Mouse (Mus musculus) spleen, adult 18-20 months (tissue): ENCODE data around the gene Dgke.
A peak's percentile ranks its signal among the peaks of the same experiment; 100 is the strongest.

Experiments
- DNase-seq, 2 experiments: peaks; one replicate each; pipeline ENCODE4 v3.0.0; 2022; ENCODE audit warnings: mixed read lengths in 2 of 2

The Dgke gene

DNA sequence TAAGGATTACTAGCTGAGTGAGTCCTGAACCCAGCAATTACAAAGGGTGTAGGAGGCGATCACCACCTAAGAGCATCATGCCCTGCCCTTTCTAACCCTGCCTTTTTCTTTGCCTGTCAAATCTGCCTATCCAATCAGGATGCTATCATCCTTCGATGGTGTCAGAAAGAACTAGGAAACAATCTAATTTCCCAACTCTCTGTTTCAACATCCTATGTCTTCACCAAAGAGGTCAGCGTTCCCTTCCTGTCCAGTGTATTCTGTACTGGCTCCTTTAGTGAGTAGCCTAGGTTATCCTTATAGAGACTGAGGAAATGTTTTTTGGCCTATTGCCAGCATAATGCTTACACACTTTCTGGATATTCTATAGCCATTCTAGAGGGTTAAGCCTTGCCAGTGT, 31.1 kb downstream of the Dgke start:
- DNase-seq = no peak

DNA sequence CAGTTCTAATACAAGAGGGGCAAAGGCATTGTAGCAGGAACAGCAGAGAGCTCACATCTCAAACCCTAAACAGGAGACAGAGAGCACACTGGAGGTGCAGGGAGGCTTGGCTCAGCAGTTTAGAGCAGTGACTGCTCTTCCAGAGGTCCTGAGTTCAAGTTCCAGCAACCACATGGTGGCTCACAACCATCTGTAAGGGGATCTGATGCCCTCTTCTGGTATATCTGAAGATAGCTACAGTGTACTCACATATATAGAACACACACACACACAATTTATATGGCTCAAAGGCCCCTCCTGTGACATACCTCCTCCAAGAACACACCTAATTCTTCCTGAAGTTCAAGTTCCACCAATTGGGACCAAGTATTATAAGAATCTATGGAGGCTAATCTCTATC, 32.1 kb downstream of the Dgke start:
- DNase-seq = no peak

- DNase-seq = no peak
Observed at GRCm38 (mm10) chr11:89031189-89031588, 35.5 kb downstream of the Dgke start.

DNA sequence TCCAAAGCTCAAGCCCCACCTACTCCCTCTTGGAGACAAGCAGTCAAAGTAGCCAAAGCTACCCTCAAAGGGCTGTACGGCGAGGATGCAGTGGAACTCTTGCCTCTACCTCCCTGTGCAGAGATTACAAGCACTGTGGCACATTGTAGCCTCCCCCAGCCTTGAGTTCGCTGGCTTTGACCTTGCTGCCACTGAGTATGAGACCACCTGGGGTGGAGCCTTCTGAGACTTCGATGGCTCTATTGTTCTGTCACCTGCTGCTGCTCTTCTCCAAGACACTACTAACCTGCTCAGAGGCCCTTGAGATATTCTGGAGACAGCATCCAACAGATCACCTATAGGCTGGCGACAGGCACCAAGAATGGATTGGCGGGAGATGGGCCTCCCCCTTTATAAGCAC, 36.1 kb downstream of the Dgke start:
- DNase-seq = no peak

DNA sequence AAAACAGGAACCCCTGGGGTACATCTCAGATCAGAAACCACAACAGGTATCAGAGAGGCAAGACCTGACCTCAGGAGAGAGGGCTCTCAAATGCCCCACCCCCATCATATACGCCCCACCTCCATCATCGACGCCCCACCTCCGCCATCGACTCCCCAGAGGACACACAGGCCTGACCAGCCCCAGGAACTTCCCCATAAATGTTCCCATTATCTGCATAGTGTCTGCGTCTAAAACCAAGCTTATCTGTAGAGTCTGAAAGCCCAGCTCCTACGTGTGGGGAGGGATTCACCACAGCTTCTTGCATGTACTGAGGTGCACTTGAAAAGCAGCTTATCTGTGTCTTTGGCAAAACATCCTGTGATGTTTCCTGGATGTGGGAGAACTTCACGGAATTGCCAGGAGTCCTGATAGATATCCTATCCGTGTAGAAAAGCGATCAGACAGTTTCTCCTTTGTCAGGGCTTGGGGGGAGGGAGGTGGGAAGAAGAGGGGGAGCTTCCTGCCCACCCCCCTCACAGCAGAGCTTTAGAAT, 37.7 kb downstream of the Dgke start:
- peak; percentile 80 to 89 for DNase-seq

DNA sequence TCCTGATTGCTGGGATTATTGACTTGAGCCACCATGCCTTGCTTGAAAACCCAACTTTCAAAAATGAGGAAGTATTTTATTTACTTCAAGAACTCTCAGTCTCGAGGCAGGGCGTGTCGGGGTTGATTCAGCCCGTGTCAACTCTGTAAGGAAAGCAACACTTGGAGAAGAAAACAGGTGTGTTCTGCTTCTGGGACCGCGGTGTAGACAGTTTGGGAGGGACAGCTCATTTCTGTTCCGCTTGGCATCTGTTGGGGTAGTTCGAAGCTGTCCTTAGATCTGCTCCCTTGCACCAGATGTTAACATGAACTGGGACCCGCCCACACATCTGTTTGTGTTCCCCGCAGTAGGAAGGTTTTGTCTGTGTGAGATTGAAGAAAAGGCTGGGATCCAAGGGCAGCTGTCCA, 38.7 kb downstream of the Dgke start:
- peak; percentile 59 to 66 for DNase-seq

DNA sequence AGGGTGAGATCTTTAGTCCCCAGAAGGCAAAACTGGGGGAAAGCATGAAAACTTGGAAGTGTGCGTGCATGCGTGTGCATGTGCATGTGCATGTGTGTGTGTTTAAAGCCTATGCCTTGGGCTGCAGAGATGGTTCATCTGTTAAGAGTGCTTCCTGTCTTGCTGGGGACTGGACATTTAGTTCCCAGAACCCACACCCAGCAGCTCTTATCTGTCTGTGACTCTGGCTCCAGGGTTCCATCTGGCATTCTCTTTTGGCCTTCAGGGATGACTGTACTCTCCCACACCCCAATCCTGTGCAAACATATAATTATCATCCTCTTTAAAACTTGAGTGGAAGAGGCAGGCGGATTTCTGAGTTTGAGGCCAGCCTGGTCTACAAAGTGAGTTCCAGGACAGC, 40.5 kb downstream of the Dgke start:
- DNase-seq = no peak

DNA sequence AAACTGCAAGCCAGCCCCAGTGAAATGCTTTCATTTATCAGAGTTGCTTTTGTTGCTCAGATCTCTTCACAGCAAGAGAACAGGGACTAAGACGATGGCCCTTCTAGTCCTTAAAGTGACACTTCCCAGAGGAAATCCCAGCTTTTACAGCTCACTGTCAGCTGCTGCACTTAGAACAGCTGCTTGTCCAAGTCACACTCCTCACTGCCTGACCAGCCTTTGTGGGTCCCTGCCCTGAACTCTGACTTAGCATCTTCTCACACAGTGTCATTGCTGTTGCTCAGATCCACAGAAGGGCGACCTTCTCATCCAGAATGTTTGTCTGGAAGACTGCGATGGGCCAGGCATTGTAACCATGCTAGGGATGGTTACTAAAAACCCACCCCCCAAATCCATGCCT, 41.0 kb downstream of the Dgke start:
- no peak for DNase-seq

DNA sequence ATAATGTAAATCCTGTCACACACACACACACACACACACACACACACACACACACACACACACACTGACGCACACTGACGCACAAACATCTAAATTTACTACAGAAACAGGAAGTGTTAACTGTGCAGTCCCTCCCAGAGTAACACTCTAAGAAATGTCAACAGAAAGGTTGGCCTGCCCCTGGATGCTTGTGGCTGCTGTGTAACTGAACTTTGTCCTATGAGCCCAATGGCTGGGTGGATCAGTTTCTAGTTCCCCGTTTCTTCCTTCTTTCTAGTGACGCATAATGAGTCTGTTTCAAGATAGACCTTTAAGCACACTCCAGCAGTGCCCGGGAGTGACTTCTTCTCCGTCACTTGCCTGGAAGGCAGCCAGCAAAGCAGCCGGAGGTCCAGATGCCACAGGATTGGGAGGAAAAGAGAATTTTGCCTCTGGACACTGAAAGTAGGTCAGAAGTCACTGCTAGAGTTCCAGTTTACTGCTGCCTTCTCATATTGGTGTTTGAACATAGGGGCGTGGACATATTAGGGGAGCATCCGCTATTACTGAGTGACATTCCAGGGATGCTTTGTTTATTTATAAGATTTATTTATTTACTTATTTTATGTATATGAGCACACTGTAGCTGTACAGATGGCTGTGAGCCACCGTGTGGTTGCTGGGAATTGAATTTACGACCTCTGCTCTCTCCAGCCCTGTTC, 42.3 kb downstream of the Dgke start:
- DNase-seq = peak; percentile 61 to 66

- no peak for DNase-seq
Observed at GRCm38 (mm10) chr11:89023477-89023876, 43.2 kb downstream of the Dgke start.

GRCm38 (mm10) chr11:89022120-89022731, 44.4 kb downstream of the Dgke start:
- DNase-seq = no peak

- no peak for DNase-seq
Observed at GRCm38 (mm10) chr11:89021687-89022086, 45.0 kb downstream of the Dgke start.

DNA sequence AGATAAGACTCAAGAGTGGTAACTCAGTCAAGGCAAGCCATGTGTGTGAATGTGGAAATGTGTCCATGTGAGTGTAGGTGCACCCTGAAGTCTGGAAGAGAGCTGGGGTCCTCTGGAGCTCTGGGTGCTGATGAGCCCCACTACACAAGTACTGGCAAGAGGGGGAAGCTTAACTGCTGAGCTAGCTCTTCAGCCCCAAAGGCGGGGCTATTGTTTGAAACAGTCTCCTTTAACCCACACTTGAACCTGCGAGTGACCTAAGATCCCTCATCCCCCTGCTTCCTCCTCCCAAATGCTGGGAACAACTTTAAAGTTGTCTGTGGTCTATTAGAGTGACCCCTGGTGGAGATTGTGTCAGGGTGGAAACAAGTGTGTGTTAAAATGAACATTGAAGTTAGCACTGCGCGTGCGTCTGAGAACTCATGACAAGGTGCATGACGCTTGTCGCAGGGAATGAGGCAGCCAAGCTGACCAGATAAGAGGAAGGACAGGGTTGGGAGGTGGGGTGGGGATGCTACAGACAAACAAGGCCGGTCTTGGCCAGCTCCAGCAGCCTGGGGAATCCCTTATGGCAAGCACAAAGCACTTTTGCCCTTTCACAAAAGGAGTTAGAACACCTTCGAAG, 45.9 kb downstream of the Dgke start:
- DNase-seq = no peak

GRCm38 (mm10) chr11:89017514-89018182, 49.0 kb downstream of the Dgke start:
- DNase-seq = no peak

GRCm38 (mm10) chr11:89012241-89012640, 54.4 kb downstream of the Dgke start:
- no peak for DNase-seq

GRCm38 (mm10) chr11:89009496-89009895, 57.2 kb downstream of the Dgke start:
- no peak for DNase-seq

GRCm38 (mm10) chr11:89009066-89009465, 57.6 kb downstream of the Dgke start:
- no peak for DNase-seq

DNA sequence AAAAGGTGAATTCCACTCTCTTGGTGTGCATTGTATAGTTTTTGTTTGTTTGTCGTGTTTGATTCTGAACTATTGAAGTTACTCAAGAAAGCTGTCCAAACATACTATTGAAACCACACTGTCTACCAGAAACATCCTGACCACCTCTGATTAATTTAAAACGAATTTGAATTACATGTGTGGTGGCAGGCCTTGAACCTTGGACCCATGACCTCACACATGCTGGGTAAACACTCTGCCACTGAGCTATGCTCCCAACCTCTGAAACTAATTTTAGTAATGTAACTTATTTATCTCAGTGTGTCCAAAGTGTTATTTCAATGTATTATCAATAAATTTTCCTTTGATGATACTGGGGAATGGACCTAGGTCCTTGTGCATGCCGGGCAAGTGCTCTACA, 59.1 kb downstream of the Dgke start:
- DNase-seq = no peak

DNA sequence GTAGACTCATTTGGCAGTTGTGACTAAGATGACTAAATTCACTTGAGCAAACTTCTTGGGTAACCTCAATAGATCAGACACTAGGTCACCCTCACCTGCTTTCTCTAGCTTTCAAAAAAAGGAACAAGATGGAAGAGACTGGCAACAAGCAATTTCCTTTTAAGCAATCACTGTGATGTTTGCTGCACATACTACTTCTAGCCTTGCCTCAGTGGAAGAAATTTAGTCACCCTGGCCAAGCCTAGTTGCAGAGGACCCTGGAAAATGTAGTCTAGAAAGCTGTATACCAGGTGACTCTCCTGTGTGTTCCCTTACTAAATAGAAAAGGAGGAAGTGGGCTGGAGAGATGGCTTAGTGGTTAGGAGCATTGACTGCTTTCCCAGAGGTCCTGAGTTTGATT, 60.2 kb downstream of the Dgke start:
- DNase-seq = no peak

GRCm38 (mm10) chr11:89005473-89005872, 61.2 kb downstream of the Dgke start:
- DNase-seq = no peak

DNA sequence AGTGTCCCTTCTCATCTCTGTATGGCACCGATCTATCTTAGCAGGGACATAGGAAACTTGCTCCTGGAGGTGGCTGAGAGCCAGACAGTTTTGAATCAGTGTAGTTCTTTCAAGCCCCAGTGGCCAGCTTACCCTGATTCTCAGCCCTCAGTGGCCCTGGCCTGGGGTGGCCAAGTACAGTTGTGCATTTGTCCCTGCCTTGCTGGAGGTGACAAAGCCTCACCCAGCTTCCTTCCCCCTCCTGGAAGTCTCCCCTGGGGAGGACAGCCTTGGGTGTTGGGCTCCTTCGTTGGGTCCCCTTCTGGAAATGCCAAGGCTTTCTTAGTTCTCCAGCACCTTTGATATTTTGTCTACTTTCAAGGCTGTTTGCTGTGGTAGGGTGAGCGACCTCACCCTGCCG, 62.9 kb downstream of the Dgke start:
- no peak for DNase-seq

- DNase-seq = no peak
Observed at GRCm38 (mm10) chr11:89003078-89003477, 63.6 kb downstream of the Dgke start.

GRCm38 (mm10) chr11:89002621-89003020, 64.0 kb downstream of the Dgke start:
- no peak for DNase-seq

GRCm38 (mm10) chr11:89002068-89002467, 64.6 kb downstream of the Dgke start:
- no peak for DNase-seq
